Mouse (Mus musculus): ENCODE measurements around the gene Pax3.

The Pax3 gene

GRCm38 (mm10) chr1:78191761-78192160 is 5.2 kb downstream of the Pax3 start:
- TF ChIP-seq GATA4 (IDR thresholded peaks at IDR 0.05; ENCODE audit: insufficient replicate concordance, low read length), result no peak

- TF ChIP-seq GATA4 (IDR thresholded peaks at IDR 0.05; ENCODE audit: insufficient replicate concordance, low read length), result no peak
These were observed 5.6 kb downstream of the Pax3 start for GRCm38 (mm10) chr1:78191331-78191730.

GRCm38 (mm10) chr1:78190386-78191111 is 6.4 kb downstream of the Pax3 start:
- no peak for TF ChIP-seq GATA4 (IDR thresholded peaks at IDR 0.05; ENCODE audit: insufficient replicate concordance, low read length)

DNA sequence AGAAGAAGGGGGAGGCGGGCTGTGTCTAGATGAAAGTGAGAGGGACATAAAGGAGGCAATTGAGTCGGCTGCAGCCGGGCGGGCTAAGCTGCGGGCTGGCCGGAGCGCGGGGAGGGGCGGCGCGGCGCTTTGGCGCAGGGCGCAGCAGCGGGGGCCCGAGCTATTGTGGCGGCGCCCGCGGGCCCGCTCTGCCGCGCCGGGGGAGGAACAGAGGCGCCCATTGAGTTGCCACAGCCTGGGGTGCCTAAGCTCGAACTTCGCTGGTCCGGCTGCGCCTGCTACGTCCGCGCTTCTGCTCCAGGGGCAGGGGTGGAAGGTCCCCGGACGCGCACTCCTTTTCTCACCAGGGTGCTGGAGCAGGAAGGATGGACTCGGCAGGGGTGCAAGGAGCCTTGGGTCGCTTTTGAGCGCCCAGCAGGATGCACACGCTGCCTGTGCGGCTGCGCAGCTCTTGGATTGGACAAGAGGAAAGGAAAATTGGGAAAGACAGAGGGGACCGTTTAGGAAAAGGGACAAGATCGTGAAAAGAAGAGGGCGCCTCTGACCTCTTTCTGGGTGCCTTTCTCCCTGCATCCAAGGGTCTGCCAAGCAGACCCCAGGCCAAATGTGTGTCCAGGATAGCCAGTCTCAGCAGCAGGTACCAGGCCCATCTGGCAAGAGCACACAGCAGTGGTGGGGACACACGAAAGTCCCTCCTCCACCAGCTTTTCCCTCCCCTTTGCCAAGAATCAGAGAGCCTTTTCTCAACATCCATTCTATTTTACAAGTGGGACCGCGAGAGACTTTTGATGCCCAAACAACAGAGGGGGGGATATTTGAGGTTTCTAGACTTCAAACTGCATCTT is 7.2 kb downstream of the Pax3 start:
- TF ChIP-seq GATA4 (IDR thresholded peaks at IDR 0.05; ENCODE audit: insufficient replicate concordance, low read length), result no peak

- no peak for TF ChIP-seq GATA4 (IDR thresholded peaks at IDR 0.05; ENCODE audit: insufficient replicate concordance, low read length)
These were observed 7.9 kb downstream of the Pax3 start for GRCm38 (mm10) chr1:78189016-78189415.

DNA sequence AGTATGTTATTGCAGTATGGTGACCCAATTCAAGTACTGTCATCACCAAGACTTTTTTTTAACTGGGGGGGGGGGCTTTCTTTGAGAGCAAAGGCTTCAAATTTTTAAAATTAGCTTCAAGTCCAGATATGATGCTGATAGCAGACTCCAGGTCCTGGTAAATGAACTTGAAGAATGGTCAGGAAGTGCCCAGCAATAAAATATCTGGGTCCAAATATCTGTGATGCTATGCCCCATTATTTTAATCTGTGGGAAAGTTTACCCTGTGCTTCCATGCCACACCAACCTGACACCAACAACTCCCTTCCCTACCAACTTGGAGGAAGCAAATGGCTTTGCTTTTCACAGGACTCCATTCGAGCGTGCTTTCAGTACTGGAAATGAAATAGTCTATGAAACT is 8.6 kb downstream of the Pax3 start:
- TF ChIP-seq GATA4 (IDR thresholded peaks at IDR 0.05; ENCODE audit: insufficient replicate concordance, low read length), result no peak

DNA sequence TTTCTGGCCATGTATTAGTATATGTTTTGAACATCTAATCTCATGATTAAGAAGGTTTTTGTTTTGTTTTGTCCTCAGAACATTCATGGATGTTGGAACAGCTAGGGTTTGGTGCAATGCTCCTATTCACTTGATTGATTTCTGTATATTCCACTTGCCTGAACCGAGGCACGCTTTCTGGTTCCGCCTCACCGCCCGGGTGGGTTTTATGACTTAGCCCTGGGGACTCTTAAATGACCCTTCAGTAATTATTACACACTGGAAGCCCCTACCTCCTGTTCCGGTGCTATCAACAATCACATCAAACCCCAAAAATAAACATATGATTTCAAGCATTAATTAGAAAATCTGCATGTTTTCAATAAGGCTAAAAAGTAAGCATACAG is 9.2 kb downstream of the Pax3 start:
- no peak for TF ChIP-seq GATA4 (IDR thresholded peaks at IDR 0.05; ENCODE audit: insufficient replicate concordance, low read length)

DNA sequence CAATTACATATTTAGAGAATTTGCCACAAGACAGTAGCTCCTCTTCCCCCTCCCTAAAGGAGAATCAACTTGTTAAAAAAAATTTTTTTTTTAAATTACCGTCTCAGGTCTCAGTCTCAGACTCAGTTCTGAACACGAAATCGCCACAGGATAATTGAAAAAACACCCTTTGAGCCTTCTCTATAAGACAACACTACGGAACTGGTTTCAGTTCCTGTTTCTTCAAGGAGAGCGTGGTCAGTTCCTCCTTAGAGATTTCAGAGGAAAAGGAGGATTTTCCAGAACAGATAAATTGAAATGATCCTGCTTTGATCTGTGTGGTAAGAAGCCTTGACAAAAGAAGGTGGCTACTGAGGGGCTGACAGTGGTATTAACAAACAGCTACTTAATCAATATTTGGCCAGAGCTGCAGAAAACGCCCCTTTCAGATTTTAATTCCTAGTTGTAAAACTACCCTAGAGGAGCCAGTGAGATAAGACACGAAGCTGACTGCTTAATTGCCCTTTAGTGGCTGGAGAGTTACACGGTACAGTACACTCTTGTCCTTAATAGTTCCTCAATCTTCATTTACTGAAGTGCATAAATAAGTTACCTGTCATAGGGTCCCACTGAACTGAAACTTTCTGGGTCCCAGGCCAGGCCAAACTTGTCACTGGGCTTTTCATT is 9.7 kb downstream of the Pax3 start:
- no peak for TF ChIP-seq GATA4 (IDR thresholded peaks at IDR 0.05; ENCODE audit: insufficient replicate concordance, low read length)

- no peak for TF ChIP-seq GATA4 (IDR thresholded peaks at IDR 0.05; ENCODE audit: insufficient replicate concordance, low read length)
These were observed 14.0 kb downstream of the Pax3 start for GRCm38 (mm10) chr1:78182954-78183353.

DNA sequence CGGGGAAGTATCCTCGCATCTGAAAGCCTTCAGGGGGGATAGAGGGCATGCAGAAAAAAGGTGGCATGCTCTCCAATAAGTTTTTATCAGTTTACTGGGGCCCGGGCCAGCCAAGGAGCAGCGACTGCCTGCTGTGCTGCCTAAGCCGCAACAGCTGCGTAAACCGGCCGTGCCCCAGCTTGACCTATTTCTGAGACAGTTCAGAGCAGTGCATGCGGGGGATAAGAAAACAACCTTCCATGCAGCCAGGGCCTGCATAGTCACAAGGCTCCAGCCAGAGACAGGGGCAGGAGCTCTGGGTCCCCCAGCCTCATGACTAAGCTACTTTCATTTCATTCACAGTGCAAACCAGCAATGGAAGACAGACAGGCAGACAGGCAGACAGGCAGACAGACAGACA is 15.1 kb downstream of the Pax3 start:
- no peak for TF ChIP-seq GATA4 (IDR thresholded peaks at IDR 0.05; ENCODE audit: insufficient replicate concordance, low read length)

- TF ChIP-seq GATA4 (IDR thresholded peaks at IDR 0.05; ENCODE audit: insufficient replicate concordance, low read length), result no peak
These were observed 24.6 kb downstream of the Pax3 start for GRCm38 (mm10) chr1:78172334-78172733.

GRCm38 (mm10) chr1:78171671-78172070 is 25.3 kb downstream of the Pax3 start:
- TF ChIP-seq GATA4 (IDR thresholded peaks at IDR 0.05; ENCODE audit: insufficient replicate concordance, low read length), result no peak

- no peak for TF ChIP-seq GATA4 (IDR thresholded peaks at IDR 0.05; ENCODE audit: insufficient replicate concordance, low read length)
These were observed 26.2 kb downstream of the Pax3 start for GRCm38 (mm10) chr1:78170771-78171170.

DNA sequence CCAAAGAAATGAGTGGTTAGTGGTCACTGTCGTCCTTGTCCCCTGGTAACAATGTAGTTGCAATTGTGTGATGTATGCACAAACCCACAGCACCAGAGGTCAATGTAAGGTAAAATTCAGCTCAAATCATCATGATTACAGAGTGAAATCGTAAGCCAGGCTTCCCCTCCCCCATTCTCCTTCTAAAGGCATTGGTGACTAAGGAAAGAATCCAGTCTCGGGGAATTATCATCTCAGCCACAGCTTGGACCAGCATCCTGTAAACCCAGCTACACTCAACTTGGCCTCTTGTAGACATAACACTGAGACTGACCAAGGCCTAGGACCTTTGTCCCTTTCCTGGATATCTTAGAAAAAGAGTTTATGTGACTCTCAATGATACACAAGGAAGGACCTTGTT is 28.1 kb downstream of the Pax3 start:
- no peak for TF ChIP-seq GATA4 (IDR thresholded peaks at IDR 0.05; ENCODE audit: insufficient replicate concordance, low read length)

- TF ChIP-seq GATA4 (IDR thresholded peaks at IDR 0.05; ENCODE audit: insufficient replicate concordance, low read length), result no peak
These were observed 29.2 kb downstream of the Pax3 start for GRCm38 (mm10) chr1:78167577-78168286.

All from liver, adult (tissue).